Mouse (Mus musculus): ENCODE results near the gene Pax3. TPM values are rescaled to one million over a fixed set of nuclear protein-coding genes. Genes with fewer than 3 reads are reported as not detected.

Pax3 gene
- polyA plus RNA-seq, 1 experiment from 2014 or later: not detected

GRCm38 (mm10) chr1:78188299-78188698 lies 8.6 kb downstream of the Pax3 start:
- Histone ChIP-seq H3K27me3 (ENCODE audit: control insufficient read depth, insufficient read depth, low read depth, low read length) (peaks cover 86% of the 10 kb centered on the region), H3K27ac (ENCODE audit: low read length) (no peak overlapping the region), H3K4me1 (replicated peaks; ENCODE audit: control insufficient read depth, insufficient read depth, low read length) (no peaks in the 10 kb centered on the region; the same call in 1 of the 2 replicates), H3K9ac (ENCODE audit: low read length) (no peak overlapping the region), H3K36me3 (ENCODE audit: control insufficient read depth, insufficient read depth, low read length) (no peaks in the 10 kb centered on the region), H3K9me3 (ENCODE audit: control insufficient read depth, low read length) (no peaks in the 10 kb centered on the region), H3K4me2 (ENCODE audit: low read depth, low read length) (no peak overlapping the region), H3K4me3 (ENCODE audit: low read length) (no peak overlapping the region)
- 4% methylated on average over 2 of the region's 2 CpGs for WGBS
- ATAC-seq (ENCODE audit: low read depth): no peak

GRCm38 (mm10) chr1:78187788-78188173 lies 9.2 kb downstream of the Pax3 start:
- Histone ChIP-seq H3K4me3 (ENCODE audit: low read length) (no peak overlapping the region), H3K9me3 (ENCODE audit: control insufficient read depth, low read length) (no peaks in the 10 kb centered on the region), H3K9ac (ENCODE audit: low read length) (no peak overlapping the region), H3K27me3 (ENCODE audit: control insufficient read depth, insufficient read depth, low read depth, low read length) (peaks cover 86% of the 10 kb centered on the region), H3K4me1 (replicated peaks; ENCODE audit: control insufficient read depth, insufficient read depth, low read length) (no peaks in the 10 kb centered on the region; the same call in 1 of the 2 replicates), H3K36me3 (ENCODE audit: control insufficient read depth, insufficient read depth, low read length) (no peaks in the 10 kb centered on the region), H3K4me2 (ENCODE audit: low read depth, low read length) (no peak overlapping the region), H3K27ac (ENCODE audit: low read length) (no peak overlapping the region)
- ATAC-seq (ENCODE audit: low read depth): no peak
- 2% methylated on average over 6 of the region's 6 CpGs for WGBS

GRCm38 (mm10) chr1:78187122-78187787 lies 9.7 kb downstream of the Pax3 start:
- H3K4me1 ChIP-seq (replicated peaks; ENCODE audit: control insufficient read depth, insufficient read depth, low read length): no peaks in the 10 kb centered on the region; the same call in 1 of the 2 replicates
- no peak overlapping the region for H3K4me2 ChIP-seq (ENCODE audit: low read depth, low read length)
- ATAC-seq (ENCODE audit: low read depth): no peak
- no peak overlapping the region for H3K9ac ChIP-seq (ENCODE audit: low read length)
- H3K4me3 ChIP-seq (ENCODE audit: low read length): no peak overlapping the region
- H3K36me3 ChIP-seq (ENCODE audit: control insufficient read depth, insufficient read depth, low read length): no peaks in the 10 kb centered on the region
- H3K27ac ChIP-seq (ENCODE audit: low read length): no peak overlapping the region
- H3K9me3 ChIP-seq (ENCODE audit: control insufficient read depth, low read length): no peaks in the 10 kb centered on the region
- H3K27me3 ChIP-seq (ENCODE audit: control insufficient read depth, insufficient read depth, low read depth, low read length): peaks cover 84% of the 10 kb centered on the region
- WGBS: 3% methylated on average over 8 of the region's 8 CpGs

GRCm38 (mm10) chr1:78182954-78183353 lies 14.0 kb downstream of the Pax3 start:
- Histone ChIP-seq H3K4me3 (ENCODE audit: low read length) (no peak overlapping the region), H3K4me1 (replicated peaks; ENCODE audit: control insufficient read depth, insufficient read depth, low read length) (0 out of 2 replicates have a peak, but pooled peaks cover 2% of the 10 kb centered on the region), H3K4me2 (ENCODE audit: low read depth, low read length) (no peak overlapping the region), H3K9me3 (ENCODE audit: control insufficient read depth, low read length) (no peaks in the 10 kb centered on the region), H3K27ac (ENCODE audit: low read length) (no peak overlapping the region), H3K27me3 (ENCODE audit: control insufficient read depth, insufficient read depth, low read depth, low read length) (peaks cover 75% of the 10 kb centered on the region), H3K9ac (ENCODE audit: low read length) (no peak overlapping the region), H3K36me3 (ENCODE audit: control insufficient read depth, insufficient read depth, low read length) (no peaks in the 10 kb centered on the region)
- no peak for ATAC-seq (ENCODE audit: low read depth)
- 36% methylated on average over 5 of the region's 5 CpGs for WGBS

- Histone ChIP-seq H3K27ac (ENCODE audit: low read length) (no peak overlapping the region), H3K9ac (ENCODE audit: low read length) (no peak overlapping the region), H3K4me3 (ENCODE audit: low read length) (peak overlapping the region; percentile 18), H3K36me3 (ENCODE audit: control insufficient read depth, insufficient read depth, low read length) (no peaks in the 10 kb centered on the region), H3K9me3 (ENCODE audit: control insufficient read depth, low read length) (no peaks in the 10 kb centered on the region), H3K27me3 (ENCODE audit: control insufficient read depth, insufficient read depth, low read depth, low read length) (peaks cover 69% of the 10 kb centered on the region), H3K4me2 (ENCODE audit: low read depth, low read length) (no peak overlapping the region), H3K4me1 (replicated peaks; ENCODE audit: control insufficient read depth, insufficient read depth, low read length) (0 out of 2 replicates have a peak, but pooled peaks cover 2% of the 10 kb centered on the region)
- 6% methylated on average over 9 of the region's 9 CpGs for whole genome bisulfite sequencing
- no peak for ATAC-seq (ENCODE audit: low read depth)
These were observed 15.1 kb downstream of the Pax3 start for GRCm38 (mm10) chr1:78181882-78182281.

- ATAC-seq (ENCODE audit: low read depth): no peak
- Histone ChIP-seq H3K27ac (ENCODE audit: low read length) (no peak overlapping the region), H3K9me3 (ENCODE audit: control insufficient read depth, low read length) (no peaks in the 10 kb centered on the region), H3K4me3 (ENCODE audit: low read length) (no peak overlapping the region), H3K4me1 (replicated peaks; ENCODE audit: control insufficient read depth, insufficient read depth, low read length) (no peaks in the 10 kb centered on the region), H3K9ac (ENCODE audit: low read length) (no peak overlapping the region), H3K27me3 (ENCODE audit: control insufficient read depth, insufficient read depth, low read depth, low read length) (peaks cover 56% of the 10 kb centered on the region), H3K4me2 (ENCODE audit: low read depth, low read length) (no peak overlapping the region), H3K36me3 (ENCODE audit: control insufficient read depth, insufficient read depth, low read length) (no peaks in the 10 kb centered on the region)
- 35% methylated on average over 6 of the region's 6 CpGs for WGBS
These were observed 24.6 kb downstream of the Pax3 start for GRCm38 (mm10) chr1:78172334-78172733.

- Histone ChIP-seq H3K27me3 (ENCODE audit: control insufficient read depth, insufficient read depth, low read depth, low read length) (peaks cover 55% of the 10 kb centered on the region), H3K4me2 (ENCODE audit: low read depth, low read length) (no peak overlapping the region), H3K27ac (ENCODE audit: low read length) (no peak overlapping the region), H3K36me3 (ENCODE audit: control insufficient read depth, insufficient read depth, low read length) (no peaks in the 10 kb centered on the region), H3K9me3 (ENCODE audit: control insufficient read depth, low read length) (no peaks in the 10 kb centered on the region), H3K4me1 (replicated peaks; ENCODE audit: control insufficient read depth, insufficient read depth, low read length) (no peaks in the 10 kb centered on the region), H3K9ac (ENCODE audit: low read length) (no peak overlapping the region), H3K4me3 (ENCODE audit: low read length) (no peak overlapping the region)
- 22% methylated on average over 1 of the region's 1 CpGs for WGBS
- no peak for ATAC-seq (ENCODE audit: low read depth)
These were observed 25.3 kb downstream of the Pax3 start for GRCm38 (mm10) chr1:78171671-78172070.

GRCm38 (mm10) chr1:78170771-78171170 lies 26.2 kb downstream of the Pax3 start:
- H3K4me2 ChIP-seq (ENCODE audit: low read depth, low read length): no peak overlapping the region
- peaks cover 53% of the 10 kb centered on the region for H3K27me3 ChIP-seq (ENCODE audit: control insufficient read depth, insufficient read depth, low read depth, low read length)
- WGBS: 52% methylated on average over 9 of the region's 9 CpGs
- H3K9ac ChIP-seq (ENCODE audit: low read length): no peak overlapping the region
- no peaks in the 10 kb centered on the region for H3K9me3 ChIP-seq (ENCODE audit: control insufficient read depth, low read length)
- H3K27ac ChIP-seq (ENCODE audit: low read length): no peak overlapping the region
- no peaks in the 10 kb centered on the region for H3K4me1 ChIP-seq (replicated peaks; ENCODE audit: control insufficient read depth, insufficient read depth, low read length)
- no peaks in the 10 kb centered on the region for H3K36me3 ChIP-seq (ENCODE audit: control insufficient read depth, insufficient read depth, low read length)
- no peak overlapping the region for H3K4me3 ChIP-seq (ENCODE audit: low read length)
- no peak for ATAC-seq (ENCODE audit: low read depth)

GRCm38 (mm10) chr1:78168796-78169195 lies 28.1 kb downstream of the Pax3 start:
- no peaks in the 10 kb centered on the region for H3K36me3 ChIP-seq (ENCODE audit: control insufficient read depth, insufficient read depth, low read length)

More at GRCm38 (mm10) chr1:78168796-78169195, 28.1 kb downstream of the Pax3 start:
- Histone ChIP-seq H3K9me3 (ENCODE audit: control insufficient read depth, low read length) (no peaks in the 10 kb centered on the region), H3K27me3 (ENCODE audit: control insufficient read depth, insufficient read depth, low read depth, low read length) (peaks cover 49% of the 10 kb centered on the region), H3K4me1 (replicated peaks; ENCODE audit: control insufficient read depth, insufficient read depth, low read length) (no peaks in the 10 kb centered on the region), H3K4me3 (ENCODE audit: low read length) (no peak overlapping the region), H3K9ac (ENCODE audit: low read length) (no peak overlapping the region), H3K4me2 (ENCODE audit: low read depth, low read length) (no peak overlapping the region), H3K27ac (ENCODE audit: low read length) (no peak overlapping the region)
- ATAC-seq (ENCODE audit: low read depth): no peak
- WGBS: 58% methylated on average over 3 of the region's 3 CpGs

All from lung, embryonic 16.5 days (tissue).